Mouse (Mus musculus) midbrain, postnatal 0 days (tissue): Measurements from ENCODE around the gene Vipr1. TPM values are rescaled to one million over a fixed set of nuclear protein-coding genes. Genes with fewer than 3 reads are reported as not detected.

Experiments
- ATAC-seq: fragments of 200-750 bp; cut with Nextera tagmentation; 2 replicates; pipeline ENCODE4 v1.8.0; 2017; ENCODE audit warnings: moderate number of reproducible peaks, mild to moderate bottlenecking, moderate TSS enrichment, moderate library complexity; ENCODE audit not compliant: low FRiP score
- DNase-seq: peaks from one replicate; pipeline ENCODE4 v3.0.0-alpha.2; 2015; ENCODE audit warnings: low spot score
- H3K27ac ChIP-seq: fragments of 300-500 bp; sonication (generic); 2 replicates; pipeline ENCODE4 v1.5.1; 2014; ENCODE audit warnings: low read depth, mild to moderate bottlenecking, low read length, mixed read lengths
- H3K27me3 ChIP-seq: fragments of 300-500 bp; sonication (generic); 2 replicates; pipeline ENCODE4 v1.6.1; 2014; ENCODE audit warnings: low read length, control low read depth, mixed read lengths; ENCODE audit not compliant: insufficient read depth
- H3K36me3 ChIP-seq: fragments of 300-500 bp; sonication (generic); 2 replicates; pipeline ENCODE4 v1.6.1; 2014; ENCODE audit warnings: low read length, control low read depth, mixed read lengths; ENCODE audit not compliant: insufficient read depth
- H3K4me1 ChIP-seq: fragments of 300-500 bp; sonication (generic); 2 replicates; pipeline ENCODE4 v1.6.1; 2014; ENCODE audit warnings: mild to moderate bottlenecking, control low read depth, antibody characterized with exemption, low read length, mixed read lengths; ENCODE audit not compliant: insufficient read depth
- H3K4me2 ChIP-seq: fragments of 300-500 bp; sonication (generic); 2 replicates; pipeline ENCODE4 v1.6.1; 2014; ENCODE audit warnings: low read depth, mild to moderate bottlenecking, low read length, mixed read lengths; ENCODE audit not compliant: poor library complexity, severe bottlenecking
- H3K4me3 ChIP-seq: fragments of 300-500 bp; sonication (generic); 2 replicates; pipeline ENCODE4 v1.5.1; 2014; ENCODE audit warnings: low read depth, mild to moderate bottlenecking, low read length, moderate library complexity
- H3K9ac ChIP-seq: fragments of 300-500 bp; sonication (generic); replicated peaks from 2 replicates; pipeline ENCODE4 v1.6.1; 2014; ENCODE audit warnings: mild to moderate bottlenecking, low read length, moderate library complexity, mixed read lengths; ENCODE audit not compliant: poor library complexity, severe bottlenecking
- H3K9me3 ChIP-seq: fragments of 300-500 bp; sonication (generic); 2 replicates; pipeline ENCODE4 v1.6.1; 2016; ENCODE audit warnings: low read length, control low read depth
- CTCF ChIP-seq: IDR thresholded peaks from 2 replicates; pipeline ENCODE4 v1.5.1; 2016; ENCODE audit warnings: antibody characterized with exemption, mild to moderate bottlenecking
- WGBS: fragments of 180-500 bp; shearing (Covaris S2); extraction: QIAGEN DNeasy Blood & Tissue Kit; methylation state at CpG from one replicate; pipeline ENCODE4 v1.1.7; 2014; 5-methylcytosine and 5-hydroxymethylcytosine counted together
- polyA plus RNA-seq: library from polyadenylated mRNA; unstranded; fragments of >200 nt; fragmentation: Nextera tagmentation; extraction: Ambion mirVana; gene quantifications from 2 replicates; pipeline ENCODE4 v1.2.1, GENCODE M21; 2015
- total RNA-seq: library from RNA; depleted of rRNA; stranded (reverse); fragments of >200 nt; gene quantifications from 2 replicates; pipeline ENCODE4 v1.2.3, GENCODE M21; 2014

Gene Vipr1
- total and polyA plus RNA-seq, 2 experiments from 2014 or later = 0.26 to 0.82 TPM

- Histone ChIP-seq H3K9ac (no peak overlapping the region), H3K4me3 (no peak overlapping the region), H3K4me1 (no peaks in the 10 kb centered on the region), H3K27me3 (no peaks in the 10 kb centered on the region), H3K4me2 (no peak overlapping the region), H3K9me3 (no peaks in the 10 kb centered on the region), H3K27ac (no peak overlapping the region), H3K36me3 (no peaks in the 10 kb centered on the region)
- no peak for DNase-seq
- TF ChIP-seq CTCF = no peak
- 91% methylated on average over 9 of the region's 9 CpGs for WGBS
- ATAC-seq = no peak
These were observed 32.5 kb downstream of the Vipr1 start for GRCm38 (mm10) chr9:121675011-121675410.

- Histone ChIP-seq H3K36me3 (no peaks in the 10 kb centered on the region), H3K9ac (no peak overlapping the region), H3K9me3 (no peaks in the 10 kb centered on the region), H3K4me3 (no peak overlapping the region), H3K4me2 (no peak overlapping the region), H3K27me3 (no peaks in the 10 kb centered on the region), H3K4me1 (no peaks in the 10 kb centered on the region), H3K27ac (no peak overlapping the region)
- 94% methylated on average over 2 of the region's 2 CpGs for WGBS
- DNase-seq (no peak), ATAC-seq (no peak)
- TF ChIP-seq CTCF = no peak
These were observed 33.0 kb downstream of the Vipr1 start for GRCm38 (mm10) chr9:121675556-121675955.

- DNase-seq (no peak), ATAC-seq (no peak)
- Histone ChIP-seq H3K27me3 (no peaks in the 10 kb centered on the region), H3K4me1 (no peaks in the 10 kb centered on the region), H3K4me3 (no peak overlapping the region), H3K9me3 (no peaks in the 10 kb centered on the region), H3K9ac (no peak overlapping the region), H3K36me3 (peaks cover 8% of the 10 kb centered on the region), H3K4me2 (no peak overlapping the region), H3K27ac (no peak overlapping the region)
- 76% methylated on average over 4 of the region's 4 CpGs for WGBS
- no peak for TF ChIP-seq CTCF
These were observed 34.6 kb downstream of the Vipr1 start for GRCm38 (mm10) chr9:121677069-121677468.

- Histone ChIP-seq H3K27ac (no peak overlapping the region), H3K9ac (no peak overlapping the region), H3K9me3 (no peaks in the 10 kb centered on the region), H3K4me3 (no peak overlapping the region), H3K4me1 (no peaks in the 10 kb centered on the region), H3K36me3 (peaks cover 12% of the 10 kb centered on the region), H3K4me2 (no peak overlapping the region), H3K27me3 (no peaks in the 10 kb centered on the region)
- 82% methylated on average over 8 of the region's 8 CpGs for WGBS
- ATAC-seq (no peak), DNase-seq (no peak)
- TF ChIP-seq CTCF = no peak
These were observed 35.0 kb downstream of the Vipr1 start for GRCm38 (mm10) chr9:121677476-121677875.

GRCm38 (mm10) chr9:121679549-121679948 lies 37.0 kb downstream of the Vipr1 start:
- TF ChIP-seq CTCF = peak; percentile 87
- DNase-seq (peak; percentile 80), ATAC-seq (peak; percentile 77)
- Histone ChIP-seq H3K27me3 (no peaks in the 10 kb centered on the region), H3K4me3 (no peak overlapping the region), H3K4me1 (no peaks in the 10 kb centered on the region), H3K9ac (no peak overlapping the region), H3K36me3 (peaks cover 22% of the 10 kb centered on the region), H3K9me3 (no peaks in the 10 kb centered on the region), H3K27ac (no peak overlapping the region), H3K4me2 (no peak overlapping the region)
- 19% methylated on average over 6 of the region's 6 CpGs for WGBS

GRCm38 (mm10) chr9:121681191-121681590 lies 38.7 kb downstream of the Vipr1 start:
- H3K9me3 ChIP-seq = no peaks in the 10 kb centered on the region
- H3K9ac ChIP-seq = no peak overlapping the region
- ATAC-seq = no peak
- no peak for TF ChIP-seq CTCF
- no peak overlapping the region for H3K4me2 ChIP-seq
- H3K27me3 ChIP-seq = no peaks in the 10 kb centered on the region
- no peaks in the 10 kb centered on the region for H3K4me1 ChIP-seq
- 81% methylated on average over 8 of the region's 8 CpGs for WGBS
- H3K36me3 ChIP-seq = peaks cover 36% of the 10 kb centered on the region
- H3K27ac ChIP-seq = no peak overlapping the region
- H3K4me3 ChIP-seq = no peak overlapping the region
- DNase-seq = no peak
